Mouse (Mus musculus) midbrain, postnatal 0 days (tissue): ENCODE results near the gene Exoc4. TPM values are rescaled to one million over a fixed set of nuclear protein-coding genes. Genes with fewer than 3 reads are reported as not detected.

ENCODE experiments used
- ATAC-seq: fragments of 200-750 bp; cut with Nextera tagmentation; 2 replicates; pipeline ENCODE4 v1.8.0; 2017; ENCODE audit warnings: moderate number of reproducible peaks, mild to moderate bottlenecking, moderate TSS enrichment, moderate library complexity; ENCODE audit not compliant: low FRiP score
- DNase-seq: peaks from one replicate; pipeline ENCODE4 v3.0.0-alpha.2; 2015; ENCODE audit warnings: low spot score
- H3K27ac ChIP-seq: fragments of 300-500 bp; sonication (generic); 2 replicates; pipeline ENCODE4 v1.5.1; 2014; ENCODE audit warnings: low read depth, mild to moderate bottlenecking, low read length, mixed read lengths
- H3K27me3 ChIP-seq: fragments of 300-500 bp; sonication (generic); 2 replicates; pipeline ENCODE4 v1.6.1; 2014; ENCODE audit warnings: low read length, control low read depth, mixed read lengths; ENCODE audit not compliant: insufficient read depth
- H3K36me3 ChIP-seq: fragments of 300-500 bp; sonication (generic); 2 replicates; pipeline ENCODE4 v1.6.1; 2014; ENCODE audit warnings: low read length, control low read depth, mixed read lengths; ENCODE audit not compliant: insufficient read depth
- H3K4me1 ChIP-seq: fragments of 300-500 bp; sonication (generic); 2 replicates; pipeline ENCODE4 v1.6.1; 2014; ENCODE audit warnings: mild to moderate bottlenecking, control low read depth, antibody characterized with exemption, low read length, mixed read lengths; ENCODE audit not compliant: insufficient read depth
- H3K4me2 ChIP-seq: fragments of 300-500 bp; sonication (generic); 2 replicates; pipeline ENCODE4 v1.6.1; 2014; ENCODE audit warnings: low read depth, mild to moderate bottlenecking, low read length, mixed read lengths; ENCODE audit not compliant: poor library complexity, severe bottlenecking
- H3K4me3 ChIP-seq: fragments of 300-500 bp; sonication (generic); 2 replicates; pipeline ENCODE4 v1.5.1; 2014; ENCODE audit warnings: low read depth, mild to moderate bottlenecking, low read length, moderate library complexity
- H3K9ac ChIP-seq: fragments of 300-500 bp; sonication (generic); replicated peaks from 2 replicates; pipeline ENCODE4 v1.6.1; 2014; ENCODE audit warnings: mild to moderate bottlenecking, low read length, moderate library complexity, mixed read lengths; ENCODE audit not compliant: poor library complexity, severe bottlenecking
- H3K9me3 ChIP-seq: fragments of 300-500 bp; sonication (generic); 2 replicates; pipeline ENCODE4 v1.6.1; 2016; ENCODE audit warnings: low read length, control low read depth
- CTCF ChIP-seq: IDR thresholded peaks from 2 replicates; pipeline ENCODE4 v1.5.1; 2016; ENCODE audit warnings: antibody characterized with exemption, mild to moderate bottlenecking
- WGBS: fragments of 180-500 bp; shearing (Covaris S2); extraction: QIAGEN DNeasy Blood & Tissue Kit; methylation state at CpG from one replicate; pipeline ENCODE4 v1.1.7; 2014; 5-methylcytosine and 5-hydroxymethylcytosine counted together
- polyA plus RNA-seq: library from polyadenylated mRNA; unstranded; fragments of >200 nt; fragmentation: Nextera tagmentation; extraction: Ambion mirVana; gene quantifications from 2 replicates; pipeline ENCODE4 v1.2.1, GENCODE M21; 2015
- total RNA-seq: library from RNA; depleted of rRNA; stranded (reverse); fragments of >200 nt; gene quantifications from 2 replicates; pipeline ENCODE4 v1.2.3, GENCODE M21; 2014

Gene Exoc4
- total and polyA plus RNA-seq, 2 experiments from 2014 or later = 29.5 to 72.5 TPM

- Histone ChIP-seq H3K4me3 (no peak overlapping the region), H3K36me3 (no peaks in the 10 kb centered on the region; the same call in 1 of the 2 replicates), H3K27ac (no peak overlapping the region), H3K27me3 (no peaks in the 10 kb centered on the region), H3K9me3 (no peaks in the 10 kb centered on the region), H3K9ac (no peak overlapping the region), H3K4me1 (no peaks in the 10 kb centered on the region; the same call in 1 of the 2 replicates), H3K4me2 (no peak overlapping the region)
- ATAC-seq (no peak), DNase-seq (no peak)
- WGBS = 94% methylated on average over 2 of the region's 2 CpGs
- TF ChIP-seq CTCF = no peak
These were observed 719.9 kb downstream of the Exoc4 start for GRCm38 (mm10) chr6:33968746-33969145.

- no peak overlapping the region for H3K4me3 ChIP-seq
- no peak overlapping the region for H3K4me2 ChIP-seq
- H3K9ac ChIP-seq = no peak overlapping the region
- H3K36me3 ChIP-seq = peaks cover 3% of the 10 kb centered on the region; the same call in 1 of the 2 replicates
- DNase-seq = no peak
- no peaks in the 10 kb centered on the region for H3K27me3 ChIP-seq
- H3K27ac ChIP-seq = no peak overlapping the region
- ATAC-seq = no peak
- 92% methylated on average over 5 of the region's 5 CpGs for WGBS
- no peaks in the 10 kb centered on the region for H3K4me1 ChIP-seq
- H3K9me3 ChIP-seq = no peaks in the 10 kb centered on the region
- TF ChIP-seq CTCF = no peak
These were observed 723.9 kb downstream of the Exoc4 start for GRCm38 (mm10) chr6:33972801-33973200.

GRCm38 (mm10) chr6:33976576-33976975 lies 727.7 kb downstream of the Exoc4 start:
- TF ChIP-seq CTCF = no peak
- Histone ChIP-seq H3K4me1 (no peaks in the 10 kb centered on the region), H3K9me3 (no peaks in the 10 kb centered on the region), H3K27ac (no peak overlapping the region), H3K27me3 (no peaks in the 10 kb centered on the region), H3K4me3 (no peak overlapping the region), H3K4me2 (no peak overlapping the region), H3K36me3 (peaks cover 3% of the 10 kb centered on the region; the same call in 1 of the 2 replicates), H3K9ac (no peak overlapping the region)
- ATAC-seq = no peak
- 64% methylated on average over 10 of the region's 10 CpGs for WGBS
- DNase-seq = no peak

GRCm38 (mm10) chr6:33977448-33977847 lies 728.6 kb downstream of the Exoc4 start:
- Histone ChIP-seq H3K27ac (no peak overlapping the region), H3K9me3 (no peaks in the 10 kb centered on the region), H3K4me3 (no peak overlapping the region), H3K27me3 (no peaks in the 10 kb centered on the region), H3K9ac (no peak overlapping the region), H3K4me2 (no peak overlapping the region), H3K36me3 (peaks cover 3% of the 10 kb centered on the region; the same call in 1 of the 2 replicates), H3K4me1 (no peaks in the 10 kb centered on the region)
- TF ChIP-seq CTCF = no peak
- DNase-seq = peak; percentile 45
- ATAC-seq = no peak
- WGBS = 39% methylated on average over 4 of the region's 4 CpGs

- ATAC-seq = no peak
- 56% methylated on average over 9 of the region's 9 CpGs for WGBS
- no peak for TF ChIP-seq CTCF
These were observed 729.0 kb downstream of the Exoc4 start for GRCm38 (mm10) chr6:33977880-33978279.

GRCm38 (mm10) chr6:33982709-33983108 lies 733.8 kb downstream of the Exoc4 start:
- Histone ChIP-seq H3K4me2 (no peak overlapping the region), H3K4me1 (no peaks in the 10 kb centered on the region), H3K4me3 (no peak overlapping the region), H3K27ac (no peak overlapping the region), H3K27me3 (no peaks in the 10 kb centered on the region), H3K9me3 (no peaks in the 10 kb centered on the region), H3K36me3 (no peaks in the 10 kb centered on the region), H3K9ac (no peak overlapping the region)
- 77% methylated on average over 9 of the region's 9 CpGs for WGBS
- ATAC-seq (no peak), DNase-seq (no peak)
- no peak for TF ChIP-seq CTCF

More at GRCm38 (mm10) chr6:33977880-33978279, 729.0 kb downstream of the Exoc4 start:
- Histone ChIP-seq H3K27ac (no peak overlapping the region), H3K27me3 (no peaks in the 10 kb centered on the region), H3K36me3 (peaks cover 3% of the 10 kb centered on the region; the same call in 1 of the 2 replicates), H3K4me3 (no peak overlapping the region), H3K9ac (no peak overlapping the region), H3K4me1 (no peaks in the 10 kb centered on the region), H3K4me2 (no peak overlapping the region), H3K9me3 (no peaks in the 10 kb centered on the region)
- DNase-seq = peak; percentile 38
